Mouse (Mus musculus): ENCODE measurements around the gene Cacnb1.

- TF ChIP-seq CTCF (IDR thresholded peaks at IDR 0.05; ENCODE audit: low read depth, low read length): no peak
- 0 out of 2 replicates have a peak, but pooled peaks have one; percentile 2 for TF ChIP-seq EP300 (IDR thresholded peaks at IDR 0.05; ENCODE audit: insufficient read depth, low read depth, low read length)
- peak; percentile 90 for TF ChIP-seq POLR2A (IDR thresholded peaks at IDR 0.05; ENCODE audit: insufficient read depth, low read length)
These were observed 35.2 kb upstream of the Cacnb1 start for GRCm38 (mm10) chr11:98057998-98058397.

Data from ES-Bruce4 (cell line).